Mouse (Mus musculus): Measurements from ENCODE around the gene Epha2.

Epha2 gene

GRCm38 (mm10) chr4:141362937-141363548 lies 62.0 kb downstream of the Epha2 start:
- in situ Hi-C loops (cut with MboI, MseI): loop anchor here (5.0 kb wide), 1 partner anchor 86 kb away; no protein-coding TSS in a partner anchor

- in situ Hi-C loops (cut with MboI, MseI): no loop called here
These were observed 64.1 kb downstream of the Epha2 start for GRCm38 (mm10) chr4:141365126-141365525.

GRCm38 (mm10) chr4:141365876-141366275 lies 64.8 kb downstream of the Epha2 start:
- in situ Hi-C loops (cut with MboI, MseI): no loop called here

GRCm38 (mm10) chr4:141367997-141368791 lies 67.2 kb downstream of the Epha2 start, which contains the start of gene Fam131c:
Fam131c (plus strand) TSS chr4:141368220.
- in situ Hi-C loops (cut with MboI, MseI): no loop called here

- in situ Hi-C loops (cut with MboI, MseI): no loop called here
These were observed 71.4 kb downstream of the Epha2 start for GRCm38 (mm10) chr4:141372426-141372825.
